Mouse (Mus musculus) intestine, embryonic 14.5 days (tissue): ENCODE data around the gene Cyp4a32. TPM values are rescaled to one million over a fixed set of nuclear protein-coding genes. Genes with fewer than 3 reads are reported as not detected.

Experiments
- polyA plus RNA-seq: library from polyadenylated mRNA; unstranded; fragments of >200 nt; fragmentation: Nextera tagmentation; extraction: Ambion mirVana; gene quantifications from 2 replicates; pipeline ENCODE4 v1.2.1, GENCODE M21; 2014

Gene Cyp4a32
- polyA plus RNA-seq, 1 experiment from 2014 or later: not detected

Other genes with a start within 250 kb of the Cyp4a32 start
- not detected in 2 replicates for gene Cyp4a12b, start 189.3 kb upstream of the Cyp4a32 start, polyA plus RNA-seq
- not detected in 2 replicates for gene Cyp4a30b, start 148.4 kb upstream of the Cyp4a32 start, polyA plus RNA-seq
- gene Cyp4a14, start 104.8 kb upstream of the Cyp4a32 start, polyA plus RNA-seq: not detected in 2 replicates
- gene Cyp4a10, start 82.7 kb upstream of the Cyp4a32 start, polyA plus RNA-seq: not detected in 2 replicates
- gene Cyp4a31, start 37.3 kb upstream of the Cyp4a32 start, polyA plus RNA-seq: not detected in 2 replicates
- 1.7 and 2.6 TPM in 2 replicates for gene Cyp4b1, start 46.8 kb downstream of the Cyp4a32 start, polyA plus RNA-seq
- 46.1 and 49.2 TPM in 2 replicates for gene Efcab14, start 136.8 kb downstream of the Cyp4a32 start, polyA plus RNA-seq
- gene Tex38, start 180.0 kb downstream of the Cyp4a32 start, polyA plus RNA-seq: 0.39 TPM in 2 replicates
- 62.7 and 73.0 TPM in 2 replicates for gene Atpaf1, start 183.8 kb downstream of the Cyp4a32 start, polyA plus RNA-seq
- 10.7 and 13.4 TPM in 2 replicates for gene Mob3c, start 227.1 kb downstream of the Cyp4a32 start, polyA plus RNA-seq
- 21.3 and 24.7 TPM in 2 replicates for gene Mknk1, start 238.2 kb downstream of the Cyp4a32 start, polyA plus RNA-seq